Mouse (Mus musculus): ENCODE results near the gene Afg3l1. TPM values are rescaled to one million over a fixed set of nuclear protein-coding genes. Genes with fewer than 3 reads are reported as not detected.
"Not testable (repeated sequence)": the region's sequence is repeated elsewhere in the genome, so short reads cannot be mapped to it uniquely, and the experiment has no call there.

Gene Afg3l1
- polyA plus RNA-seq, 1 experiment from 2014 or later: 66.8 TPM

DNA sequence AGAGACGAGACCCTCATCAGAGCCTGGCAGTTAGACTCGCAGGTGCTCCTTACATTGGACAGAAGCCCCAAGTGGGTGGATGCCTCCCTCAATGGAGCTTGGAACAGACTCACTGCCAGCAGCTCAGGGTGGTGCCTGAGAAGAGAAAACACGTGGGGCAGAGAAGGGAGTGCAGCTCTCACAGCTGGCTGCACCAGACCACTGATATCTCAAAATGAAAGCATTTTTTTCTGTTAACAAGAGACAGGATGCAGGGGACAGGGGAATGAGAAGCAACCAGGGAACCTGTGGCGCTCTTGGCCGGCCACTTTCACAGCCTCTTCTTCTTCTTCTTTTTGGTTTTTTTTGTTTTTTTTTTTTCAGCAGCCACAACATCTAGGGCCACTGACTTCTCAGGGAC is 3.2 kb upstream of the Afg3l1 start:
- not testable (repeated sequence) for H3K27ac ChIP-seq; H3K9me3 ChIP-seq (replicated peaks); H3K4me2 ChIP-seq; H3K36me3 ChIP-seq; ATAC-seq (replicated peaks; ENCODE audit: low FRiP score); H3K4me3 ChIP-seq (replicated peaks); H3K9ac ChIP-seq; H3K27me3 ChIP-seq
- peaks cover 19% of the 10 kb centered on the region for H3K4me1 ChIP-seq
- 63% methylated on average over 5 of the region's 5 CpGs for WGBS

DNA sequence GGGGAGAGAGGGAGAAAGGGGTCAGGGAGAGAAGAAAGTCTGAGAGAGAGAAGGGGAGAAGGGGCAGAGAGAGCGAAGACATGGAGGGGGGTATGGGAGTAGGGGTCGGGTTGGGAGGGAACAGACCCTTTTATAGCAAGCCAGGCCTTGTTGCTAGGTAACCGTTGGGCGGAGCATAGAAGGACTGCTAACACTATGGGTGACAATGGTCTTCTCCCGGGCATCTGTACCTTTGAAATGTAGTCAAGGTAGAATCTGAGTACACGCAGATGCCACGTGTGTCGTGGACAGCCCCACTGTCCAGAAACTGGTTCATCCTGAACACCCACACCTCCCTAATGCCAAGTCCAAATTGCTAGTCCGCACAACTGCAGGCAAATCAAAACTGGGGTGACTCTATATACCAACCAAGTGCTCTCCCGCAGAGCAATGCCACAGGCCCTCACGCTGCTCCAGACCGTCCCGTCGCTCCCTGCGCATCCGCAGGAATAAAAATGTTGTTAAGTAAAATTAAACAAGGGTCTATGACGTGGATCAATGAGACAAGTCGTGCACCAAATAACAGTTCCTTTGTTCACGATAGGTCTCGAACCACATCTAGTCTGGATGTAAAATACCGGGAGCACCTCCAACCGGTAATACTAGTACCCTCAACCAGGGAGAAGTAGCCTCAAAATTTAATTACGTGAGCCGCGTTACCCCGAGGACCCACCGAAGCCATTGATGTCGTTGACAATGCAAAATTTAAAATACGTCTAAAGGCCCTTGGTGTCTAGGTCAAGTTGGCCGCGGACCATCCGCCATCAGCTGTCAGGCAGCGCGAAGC is 579 bp upstream of the Afg3l1 start:
- ATAC-seq (replicated peaks; ENCODE audit: low FRiP score): peak; percentile 37; the same call in 1 of the 2 replicates

DNA sequence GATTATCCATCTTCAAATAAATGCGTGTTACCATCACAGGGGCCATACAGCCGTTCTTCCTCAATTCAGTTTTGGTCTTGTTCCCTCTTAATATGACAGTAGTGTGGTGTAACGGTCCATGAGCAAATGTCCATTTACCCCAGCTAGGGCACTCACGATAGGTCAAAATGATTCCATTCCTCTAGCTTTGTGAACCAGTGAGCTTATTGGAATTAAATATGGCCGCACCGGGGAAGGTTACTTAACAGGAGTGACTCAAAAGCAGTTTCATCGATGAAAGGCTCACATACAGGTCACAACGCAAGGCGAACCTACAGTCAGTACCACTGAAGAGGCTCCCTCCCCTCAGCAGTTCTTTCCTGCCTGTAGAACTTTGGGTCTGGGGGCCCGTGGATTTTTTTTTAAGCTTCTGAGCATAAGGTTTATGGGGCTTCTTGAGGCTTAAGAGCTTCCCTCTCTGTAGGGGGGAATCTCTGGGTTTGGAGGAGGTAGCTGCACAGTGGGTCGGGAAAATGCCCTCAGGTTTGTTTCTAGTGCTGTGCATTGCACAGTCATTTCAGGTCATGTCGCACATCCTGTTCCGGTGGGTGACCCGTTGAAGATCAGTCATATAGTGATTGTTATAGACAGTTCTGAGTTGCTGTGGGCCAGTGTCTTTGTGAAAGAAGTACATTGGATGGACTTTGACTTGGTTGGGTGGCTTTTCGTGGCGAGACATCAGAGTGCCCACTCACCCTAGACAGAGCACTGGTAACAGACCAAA is 934 bp downstream of the Afg3l1 start:
- Histone ChIP-seq H3K4me1 (peaks cover 19% of the 10 kb centered on the region), H3K4me3 (replicated peaks) (peak overlapping the region; percentile 80), H3K9me3 (replicated peaks) (no peaks in the 10 kb centered on the region), H3K36me3 (peaks cover 33% of the 10 kb centered on the region), H3K27me3 (no peaks in the 10 kb centered on the region), H3K9ac (peak overlapping the region; percentile 75), H3K4me2 (peak overlapping the region; percentile 72), H3K27ac (peak overlapping the region; percentile 97)
- no peak for ATAC-seq (replicated peaks; ENCODE audit: low FRiP score)
- 30% methylated on average over 16 of the region's 16 CpGs for WGBS

More for the DNA sequence above, 579 bp upstream of the Afg3l1 start:
- WGBS: 10% methylated on average over 34 of the region's 34 CpGs
- Histone ChIP-seq H3K4me1 (peaks cover 19% of the 10 kb centered on the region), H3K4me2 (peak overlapping the region; percentile 72), H3K36me3 (peaks cover 20% of the 10 kb centered on the region), H3K27ac (peak overlapping the region; percentile 97), H3K9me3 (replicated peaks) (no peaks in the 10 kb centered on the region), H3K27me3 (no peaks in the 10 kb centered on the region), H3K4me3 (replicated peaks) (peak overlapping the region; percentile 80), H3K9ac (peak overlapping the region; percentile 75)

DNA sequence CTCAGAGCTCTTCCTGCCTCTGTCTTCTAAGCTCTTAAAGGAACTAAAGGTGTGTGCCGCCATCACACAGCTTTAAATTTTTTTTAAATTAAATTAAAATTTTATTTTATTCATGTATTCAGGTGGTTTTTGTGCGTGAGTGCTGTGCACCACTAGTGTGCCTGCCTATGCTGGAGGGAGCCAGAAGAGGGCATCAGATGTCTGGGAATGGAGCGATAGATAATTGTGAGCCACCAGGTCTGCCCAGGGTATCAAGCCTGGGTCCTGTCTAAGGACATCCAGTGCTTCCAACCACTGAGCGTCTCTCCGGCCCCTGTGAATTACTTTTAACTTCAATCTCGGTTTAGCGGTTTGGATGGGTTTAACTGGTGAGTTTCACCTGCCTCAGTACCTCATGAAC is 4.9 kb downstream of the Afg3l1 start:
- Histone ChIP-seq H3K4me2 (no peak overlapping the region), H3K4me3 (replicated peaks) (no peak overlapping the region), H3K36me3 (peaks cover 70% of the 10 kb centered on the region), H3K9me3 (replicated peaks) (no peaks in the 10 kb centered on the region), H3K27ac (no peak overlapping the region), H3K27me3 (no peaks in the 10 kb centered on the region), H3K4me1 (peaks cover 11% of the 10 kb centered on the region), H3K9ac (no peak overlapping the region)
- no peak for ATAC-seq (replicated peaks; ENCODE audit: low FRiP score)
- WGBS: 89% methylated on average over 7 of the region's 7 CpGs

DNA sequence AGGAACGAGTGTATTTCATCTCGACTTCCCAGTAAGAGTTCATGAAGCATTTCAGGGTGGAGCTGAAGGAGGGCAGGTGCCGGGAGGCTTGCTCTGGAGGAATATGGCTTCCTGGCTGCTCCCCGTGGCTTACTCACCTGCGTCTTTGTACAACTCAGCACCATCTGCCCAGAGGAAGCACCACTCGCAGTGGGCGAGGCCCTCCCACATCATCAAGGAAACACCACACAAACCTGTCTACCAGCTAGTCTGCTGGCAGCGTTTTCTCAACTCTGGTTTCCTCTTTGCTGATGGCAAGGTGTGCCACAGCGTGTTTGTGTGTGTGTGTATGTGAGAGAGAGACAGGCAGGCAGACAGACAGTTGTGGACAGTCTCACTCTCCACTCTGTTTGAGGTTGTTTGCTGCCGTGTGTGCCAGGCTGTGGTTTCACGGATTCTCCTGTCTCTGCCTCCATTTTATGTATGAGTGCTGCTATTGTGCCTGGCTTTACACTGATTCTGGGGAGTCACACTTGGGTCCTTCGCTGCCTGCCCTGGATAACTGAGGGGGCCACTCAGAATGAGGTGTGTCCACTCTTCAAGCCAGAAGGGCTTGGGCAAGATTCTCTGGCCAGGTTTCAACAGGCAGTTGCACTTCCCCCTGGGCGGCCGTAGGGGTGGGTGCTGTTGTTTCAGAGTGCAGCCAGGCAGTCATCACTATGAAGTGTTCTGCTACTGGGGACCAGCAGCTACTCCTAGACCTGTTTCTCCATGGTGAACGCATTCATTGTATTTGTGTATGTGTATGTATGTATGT is 13.8 kb downstream of the Afg3l1 start:
- H3K36me3 ChIP-seq: peaks cover 96% of the 10 kb centered on the region
- H3K4me1 ChIP-seq: no peaks in the 10 kb centered on the region
- H3K27ac ChIP-seq: no peak overlapping the region
- no peak overlapping the region for H3K4me3 ChIP-seq (replicated peaks)
- no peak for ATAC-seq (replicated peaks; ENCODE audit: low FRiP score)
- no peak overlapping the region for H3K9ac ChIP-seq
- H3K4me2 ChIP-seq: no peak overlapping the region
- H3K27me3 ChIP-seq: no peaks in the 10 kb centered on the region
- 91% methylated on average over 15 of the region's 15 CpGs for WGBS
- H3K9me3 ChIP-seq (replicated peaks): no peaks in the 10 kb centered on the region

DNA sequence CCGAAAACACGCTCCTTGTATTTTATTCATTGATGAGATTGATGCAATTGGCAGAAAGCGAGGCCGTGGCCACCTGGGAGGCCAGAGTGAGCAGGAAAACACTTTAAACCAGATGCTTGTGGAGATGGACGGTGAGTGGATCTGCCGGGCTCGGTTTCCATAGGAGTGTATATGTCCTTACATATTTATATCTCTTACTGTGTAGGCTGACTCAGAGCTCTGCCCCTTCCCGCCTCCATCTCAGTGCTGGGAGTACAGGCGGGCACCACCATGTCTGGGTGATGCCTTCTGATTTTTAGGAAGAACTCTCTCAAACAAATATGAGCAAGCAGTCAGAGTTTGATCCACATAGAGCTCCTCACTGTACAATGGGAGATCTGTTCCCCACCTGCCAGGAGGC is 15.2 kb downstream of the Afg3l1 start:
- Histone ChIP-seq H3K9me3 (replicated peaks) (no peaks in the 10 kb centered on the region), H3K27me3 (no peaks in the 10 kb centered on the region), H3K4me3 (replicated peaks) (no peak overlapping the region), H3K9ac (no peak overlapping the region), H3K4me2 (no peak overlapping the region), H3K27ac (no peak overlapping the region), H3K36me3 (peaks cover 95% of the 10 kb centered on the region), H3K4me1 (no peaks in the 10 kb centered on the region)
- no peak for ATAC-seq (replicated peaks; ENCODE audit: low FRiP score)
- 97% methylated on average over 9 of the region's 9 CpGs for WGBS

DNA sequence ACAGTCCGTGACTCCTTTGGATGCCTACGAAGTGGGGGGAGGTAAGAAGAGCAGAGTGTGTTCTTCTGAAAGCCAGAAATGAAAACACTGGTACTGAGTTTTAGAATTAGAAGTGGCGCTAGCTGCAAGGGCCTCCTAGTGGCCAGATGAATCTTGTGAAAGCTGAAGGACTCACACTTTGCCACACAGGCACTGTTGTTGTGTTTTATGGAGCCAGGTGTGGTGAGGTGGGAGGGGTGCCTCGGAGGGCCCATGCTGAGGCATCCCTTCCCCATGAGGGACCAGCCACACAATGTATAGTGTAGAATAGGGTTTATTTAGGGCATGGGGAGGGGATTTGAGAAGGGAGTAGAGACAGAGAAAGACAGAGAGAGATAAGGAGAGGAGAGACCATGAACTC is 20.0 kb downstream of the Afg3l1 start:
- Histone ChIP-seq H3K9ac (no peak overlapping the region), H3K27ac (no peak overlapping the region), H3K27me3 (no peaks in the 10 kb centered on the region), H3K4me1 (no peaks in the 10 kb centered on the region), H3K9me3 (replicated peaks) (no peaks in the 10 kb centered on the region), H3K36me3 (peaks cover 95% of the 10 kb centered on the region), H3K4me2 (no peak overlapping the region), H3K4me3 (replicated peaks) (no peak overlapping the region)
- no peak for ATAC-seq (replicated peaks; ENCODE audit: low FRiP score)
- 80% methylated on average over 4 of the region's 4 CpGs for WGBS

- 0 out of 2 replicates have a peak, but pooled peaks cover 4% of the 10 kb centered on the region for H3K9me3 ChIP-seq (replicated peaks)
- H3K4me2 ChIP-seq: no peak overlapping the region
- ATAC-seq (replicated peaks; ENCODE audit: low FRiP score): no peak
- H3K27me3 ChIP-seq: no peaks in the 10 kb centered on the region
- peaks cover 95% of the 10 kb centered on the region for H3K36me3 ChIP-seq
- H3K27ac ChIP-seq: no peak overlapping the region
- H3K4me1 ChIP-seq: no peaks in the 10 kb centered on the region
- H3K4me3 ChIP-seq (replicated peaks): no peak overlapping the region
- H3K9ac ChIP-seq: no peak overlapping the region
- WGBS: 91% methylated on average over 11 of the region's 11 CpGs
Observed at GRCm38 (mm10) chr8:123498963-123499362, 21.3 kb downstream of the Afg3l1 start.

DNA sequence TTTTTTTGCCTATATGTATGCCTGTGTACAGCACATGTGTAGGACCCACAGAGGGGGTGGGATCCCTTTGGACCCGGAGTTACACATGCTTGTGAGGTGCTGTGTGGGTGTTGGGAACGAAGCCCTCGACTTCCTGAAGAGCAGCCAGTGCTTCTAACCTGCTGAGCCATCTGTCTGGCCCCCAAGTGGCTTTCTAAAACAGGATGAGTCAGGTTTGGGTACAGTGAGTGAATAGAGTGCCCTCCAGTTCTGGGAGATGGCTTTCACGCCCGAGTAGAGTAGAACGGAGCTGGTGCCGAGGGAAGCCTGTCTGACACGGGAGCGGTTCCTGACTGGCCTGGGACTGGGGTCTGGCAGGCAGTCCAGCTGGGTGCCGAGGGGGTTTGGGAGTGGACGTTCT is 21.9 kb downstream of the Afg3l1 start:
- WGBS: 92% methylated on average over 11 of the region's 11 CpGs
- H3K9ac ChIP-seq: no peak overlapping the region
- peaks cover 95% of the 10 kb centered on the region for H3K36me3 ChIP-seq
- no peak overlapping the region for H3K27ac ChIP-seq
- no peak overlapping the region for H3K4me2 ChIP-seq
- H3K9me3 ChIP-seq (replicated peaks): 0 out of 2 replicates have a peak, but pooled peaks cover 4% of the 10 kb centered on the region
- H3K4me3 ChIP-seq (replicated peaks): no peak overlapping the region
- ATAC-seq (replicated peaks; ENCODE audit: low FRiP score): no peak
- no peaks in the 10 kb centered on the region for H3K27me3 ChIP-seq
- H3K4me1 ChIP-seq: peaks cover 5% of the 10 kb centered on the region

DNA sequence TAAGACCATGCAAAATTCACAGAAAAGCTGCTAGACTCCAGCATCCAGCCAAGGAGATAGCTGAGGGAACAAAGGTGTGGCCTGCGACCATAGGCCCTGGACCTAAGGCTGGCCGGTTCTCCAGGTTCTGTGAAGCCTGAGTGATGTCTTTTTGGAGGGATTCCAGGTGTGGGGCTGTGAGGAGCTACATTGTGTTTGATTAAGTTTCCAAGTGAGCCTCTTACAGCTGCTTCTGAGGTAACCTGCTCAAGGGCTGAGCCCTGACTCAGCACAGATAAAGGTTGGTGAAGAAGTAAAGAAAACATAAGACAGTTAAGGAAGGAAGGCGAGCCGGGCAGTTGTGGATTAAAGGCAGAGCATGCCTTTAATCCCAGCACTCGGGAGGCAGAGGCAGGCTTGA is 24.5 kb downstream of the Afg3l1 start:
- Histone ChIP-seq H3K4me1 (peaks cover 21% of the 10 kb centered on the region), H3K9me3 (replicated peaks) (0 out of 2 replicates have a peak, but pooled peaks cover 4% of the 10 kb centered on the region), H3K27ac (no peak overlapping the region), H3K27me3 (no peaks in the 10 kb centered on the region), H3K36me3 (peaks cover 92% of the 10 kb centered on the region), H3K9ac (no peak overlapping the region), H3K4me3 (replicated peaks) (no peak overlapping the region), H3K4me2 (no peak overlapping the region)
- WGBS: 91% methylated on average over 5 of the region's 5 CpGs
- ATAC-seq (replicated peaks; ENCODE audit: low FRiP score): no peak

- Histone ChIP-seq H3K4me3 (replicated peaks) (no peak overlapping the region), H3K4me1 (peaks cover 21% of the 10 kb centered on the region), H3K36me3 (peaks cover 96% of the 10 kb centered on the region), H3K9ac (no peak overlapping the region), H3K4me2 (no peak overlapping the region), H3K27ac (peak overlapping the region; percentile 66; the same call in 1 of the 2 replicates), H3K27me3 (no peaks in the 10 kb centered on the region), H3K9me3 (replicated peaks) (0 out of 2 replicates have a peak, but pooled peaks cover 4% of the 10 kb centered on the region)
- 99% methylated on average over 6 of the region's 6 CpGs for WGBS
- ATAC-seq (replicated peaks; ENCODE audit: low FRiP score): no peak
Observed at GRCm38 (mm10) chr8:123503801-123504467, 26.2 kb downstream of the Afg3l1 start.
